Mouse (Mus musculus) left cerebral cortex, postnatal 14 days (tissue): ENCODE measurements at regions not wholly inside any gene's neighbourhood (a gene's known extent, or its start where the extent isn't known, plus 50 kb on each side); places are given as distances from the start of the nearest gene placed in this dataset.
A peak's percentile ranks its signal among the peaks of the same experiment; 100 is the strongest.

Experiments
- DNase-seq, 2 experiments: peaks; one replicate each; pipeline ENCODE4 v3.0.0; 2021 to 2022; ENCODE audit warnings: low spot score in 2 of 2, mixed read lengths in 1 of 2
- intact Hi-C: fragments of 180-260 bp; cut with DNase I; formaldehyde crosslinking; loops from one replicate; pipeline ENCODE4 v1.15.1; 2025

GRCm38 (mm10) chr14:24550763-24551471, 64.0 kb downstream of the Rps24 start:
- intact Hi-C loops: no loop called here
- DNase-seq: peak; percentile 32 to 77

- DNase-seq: no peak
- intact Hi-C loops: no loop called here
Measured at GRCm38 (mm10) chr14:24551472-24551783, 64.5 kb downstream of the Rps24 start.

GRCm38 (mm10) chr14:24564801-24565624, 78.1 kb downstream of the Rps24 start:
- intact Hi-C loops: no loop called here
- DNase-seq: no peak

- intact Hi-C loops: no loop called here
- no peak for DNase-seq
Measured at GRCm38 (mm10) chr14:24565718-24566322, 78.9 kb downstream of the Rps24 start.

- intact Hi-C loops: no loop called here
- peak in 1 of 2 experiments; percentile 42 for DNase-seq
Measured at GRCm38 (mm10) chr14:24575111-24575510, 88.2 kb downstream of the Rps24 start.

GRCm38 (mm10) chr14:24578535-24579111, 91.7 kb downstream of the Rps24 start:
- DNase-seq: peak; percentile 82 to 96
- intact Hi-C loops: loop anchor here (2.0 kb wide), 1 partner anchor 38 kb away; no protein-coding TSS in a partner anchor

- peak; percentile 14 to 17 for DNase-seq
- intact Hi-C loops: loop anchor here (2.0 kb wide), 1 partner anchor 38 kb away; no protein-coding TSS in a partner anchor
Measured at GRCm38 (mm10) chr14:24579153-24579795, 92.3 kb downstream of the Rps24 start.

GRCm38 (mm10) chr14:24586133-24586908, 99.4 kb downstream of the Rps24 start:
- intact Hi-C loops: no loop called here

GRCm38 (mm10) chr14:24586982-24587672, 100.2 kb downstream of the Rps24 start:
- DNase-seq: peak; percentile 43 to 49
- intact Hi-C loops: no loop called here

More at GRCm38 (mm10) chr14:24586133-24586908, 99.4 kb downstream of the Rps24 start:
- no peak for DNase-seq

- intact Hi-C loops: no loop called here
- no peak for DNase-seq
Measured at GRCm38 (mm10) chr14:24588041-24588440, 101.1 kb downstream of the Rps24 start.

GRCm38 (mm10) chr14:24606444-24607173, 119.7 kb downstream of the Rps24 start:
- no peak for DNase-seq
- intact Hi-C loops: no loop called here

- intact Hi-C loops: no loop called here
- DNase-seq: no peak
Measured at GRCm38 (mm10) chr14:24608356-24608755, 121.4 kb downstream of the Rps24 start.

- intact Hi-C loops: no loop called here
- DNase-seq: peak in 1 of 2 experiments; percentile 20
Measured at GRCm38 (mm10) chr14:24612254-24612995, 125.5 kb downstream of the Rps24 start.

- intact Hi-C loops: loop anchor here (2.0 kb wide), 1 partner anchor 37 kb away; no protein-coding TSS in a partner anchor
- peak; percentile 40 to 52 for DNase-seq
Measured at GRCm38 (mm10) chr14:24615776-24616175, 128.9 kb downstream of the Rps24 start.

- peak; percentile 15 to 35 for DNase-seq
- intact Hi-C loops: loop anchor here (2.0 kb wide), 1 partner anchor 38 kb away; no protein-coding TSS in a partner anchor
Measured at GRCm38 (mm10) chr14:24616306-24617125, 129.6 kb downstream of the Rps24 start.

GRCm38 (mm10) chr14:24617126-24617375, 130.1 kb downstream of the Rps24 start:
- DNase-seq: no peak
- intact Hi-C loops: loop anchor here (2.0 kb wide), 1 partner anchor 38 kb away; no protein-coding TSS in a partner anchor
